Mouse (Mus musculus) urinary bladder, postnatal 25 days (tissue): Measurements from ENCODE around the gene Mipol1.
"Not testable (repeated sequence)": the region's sequence is repeated elsewhere in the genome, so short reads cannot be mapped to it uniquely, and the experiment has no call there.

Experiments
- DNase-seq: peaks from one replicate; pipeline ENCODE4 v3.0.0; 2022; ENCODE audit warnings: low spot score

Gene Mipol1

GRCm38 (mm10) chr12:57428243-57428642 lies 198.0 kb downstream of the Mipol1 start:
- DNase-seq: no peak

GRCm38 (mm10) chr12:57428767-57429166 lies 198.5 kb downstream of the Mipol1 start:
- DNase-seq: no peak

- DNase-seq: not testable (repeated sequence)
Measured at GRCm38 (mm10) chr12:57436939-57437659, 206.9 kb downstream of the Mipol1 start.

GRCm38 (mm10) chr12:57444281-57444903 lies 214.2 kb downstream of the Mipol1 start:
- DNase-seq: no peak

GRCm38 (mm10) chr12:57447331-57447730 lies 217.1 kb downstream of the Mipol1 start:
- no peak for DNase-seq

GRCm38 (mm10) chr12:57449299-57449698 lies 219.1 kb downstream of the Mipol1 start:
- DNase-seq: no peak

GRCm38 (mm10) chr12:57450017-57450583 lies 219.9 kb downstream of the Mipol1 start:
- no peak for DNase-seq

GRCm38 (mm10) chr12:57456911-57457310 lies 226.7 kb downstream of the Mipol1 start:
- DNase-seq: no peak

GRCm38 (mm10) chr12:57457339-57457738 lies 227.1 kb downstream of the Mipol1 start:
- no peak for DNase-seq

- DNase-seq: no peak
Measured at GRCm38 (mm10) chr12:57464520-57465334, 234.5 kb downstream of the Mipol1 start.

- no peak for DNase-seq
Measured at GRCm38 (mm10) chr12:57471786-57472185, 241.6 kb downstream of the Mipol1 start.

- no peak for DNase-seq
Measured at GRCm38 (mm10) chr12:57476876-57477275, 246.6 kb downstream of the Mipol1 start.

GRCm38 (mm10) chr12:57481823-57482222 lies 251.6 kb downstream of the Mipol1 start:
- DNase-seq: no peak

- DNase-seq: no peak
Measured at GRCm38 (mm10) chr12:57496347-57497119, 266.3 kb downstream of the Mipol1 start.

GRCm38 (mm10) chr12:57500246-57500645 lies 270.0 kb downstream of the Mipol1 start:
- DNase-seq: no peak

- DNase-seq: no peak
Measured at GRCm38 (mm10) chr12:57505329-57505728, 275.1 kb downstream of the Mipol1 start.

- DNase-seq: no peak
Measured at GRCm38 (mm10) chr12:57508938-57509337, 278.7 kb downstream of the Mipol1 start.

GRCm38 (mm10) chr12:57509726-57510125 lies 279.5 kb downstream of the Mipol1 start:
- no peak for DNase-seq

- no peak for DNase-seq
Measured at GRCm38 (mm10) chr12:57511127-57511526, 280.9 kb downstream of the Mipol1 start.

GRCm38 (mm10) chr12:57511560-57511959 lies 281.3 kb downstream of the Mipol1 start:
- no peak for DNase-seq

GRCm38 (mm10) chr12:57514552-57514951 lies 284.3 kb downstream of the Mipol1 start:
- no peak for DNase-seq
